ENCODE assay signal across 18 mouse cellular contexts in genomic region chr4:151498481-151499276, GRCm38 (mm10).
DNase-seq lines count a peak whose midpoint lies in the region; ATAC-seq and TF ChIP-seq lines count a peak whose summit lies in the region.
"Had no signal": no experiment of that assay in that cellular context is flagged by ENCODE, and none has a peak within 500 bp of the region (broad histone marks: within the 10 kb centered on the region; RNA-seq: fewer than 3 reads in every experiment).

No protein-coding gene starts in this region.

- H3K4me1 ChIP-seq in cerebellum, adult 2 months (ENCODE audit: control insufficient read depth, insufficient read depth, low read length): peaks cover 5% of the 10 kb centered on the region; the same call in 1 of the 2 replicates
- no peaks in the 10 kb centered on the region for H3K4me1 ChIP-seq in testis, adult 2 months (ENCODE audit: control insufficient read depth, insufficient read depth, low read length)
- H3K4me1 ChIP-seq: heart, embryonic 10.5 days; liver, embryonic 13.5 days; midbrain, embryonic 10.5 days had no signal

- no peaks in the 10 kb centered on the region for H3K27me3 ChIP-seq in cerebellum, adult 2 months (ENCODE audit: control insufficient read depth, insufficient read depth, low read length)
- H3K27me3 ChIP-seq in testis, adult 2 months (ENCODE audit: control insufficient read depth, insufficient read depth, low read length): no peaks in the 10 kb centered on the region
- H3K27me3 ChIP-seq: liver, embryonic 13.5 days; neural tube, embryonic 15.5 days had no signal

- 91% methylated on average over 5 of the region's 5 CpGs for WGBS in cerebellum, adult 2 months

- H3K4me3 ChIP-seq in cerebellum, adult 2 months (replicated peaks; ENCODE audit: insufficient read depth, low read depth, low read length): no peak overlapping the region
- H3K4me3 ChIP-seq in testis, adult 2 months (ENCODE audit: control insufficient read depth, low read depth, low read length): no peak overlapping the region
- H3K4me3 ChIP-seq: heart, embryonic 10.5 days; liver, embryonic 13.5 days; midbrain, embryonic 10.5 days; neural tube, embryonic 15.5 days had no signal

- no peak for TF ChIP-seq POLR2A in cerebellum, adult 2 months (IDR thresholded peaks at IDR 0.05; ENCODE audit: borderline replicate concordance, insufficient read depth, low read length)
- no peak for TF ChIP-seq POLR2A in testis, adult 2 months (IDR thresholded peaks at IDR 0.05; ENCODE audit: control insufficient read depth, low read depth, low read length)

- no peak for DNase-seq in cerebellum, adult 2 months
- DNase-seq in kidney, adult 9 months: peak; percentile 57
- DNase-seq in kidney, postnatal 4 days: no peak
- no peak for DNase-seq in testis, postnatal 14 days (ENCODE audit: low spot score)
- DNase-seq in thymus, adult 18-20 months: no peak
- DNase-seq: adrenal gland, postnatal 10 days; cerebellum, postnatal 10 days; gastrocnemius, postnatal 14 days; heart, postnatal 36 days; liver, embryonic 13.5 days; lung, postnatal 14 days; thymus, postnatal 25 days had no signal

- H3K36me3 ChIP-seq in testis, adult 2 months (ENCODE audit: control insufficient read depth, insufficient read depth, low read length): no peaks in the 10 kb centered on the region
- H3K36me3 ChIP-seq: heart, embryonic 10.5 days; liver, embryonic 13.5 days; midbrain, embryonic 10.5 days; neural tube, embryonic 15.5 days had no signal

- peak; percentile 39; the same call in 1 of the 2 replicates for TF ChIP-seq CTCF in cerebellum, adult 2 months (IDR thresholded peaks at IDR 0.05; ENCODE audit: borderline replicate concordance, insufficient read depth, low read depth, low read length)
- TF ChIP-seq CTCF in testis, adult 2 months (IDR thresholded peaks at IDR 0.05; ENCODE audit: control insufficient read depth, insufficient read depth, insufficient replicate concordance, low read depth, low read length): peak; percentile 68; the same call in 1 of the 2 replicates

- no peak for ATAC-seq in cerebellum, adult (ENCODE audit: insufficient number of reproducible peaks, low FRiP score, low TSS enrichment)
- ATAC-seq in activated CD4-positive, CD25-positive, alpha-beta regulatory T cell, adult 4 months: no peak

- H3K27ac ChIP-seq in cerebellum, adult 2 months (ENCODE audit: insufficient read depth, low read length): no peak overlapping the region
- no peak overlapping the region for H3K27ac ChIP-seq in testis, adult 2 months (ENCODE audit: control insufficient read depth, insufficient read depth, low read depth, low read length)
- H3K27ac ChIP-seq: heart, embryonic 10.5 days; liver, embryonic 13.5 days; midbrain, embryonic 10.5 days; neural tube, embryonic 15.5 days had no signal
